Mouse (Mus musculus): ENCODE measurements around the gene Olfr429.

DNA sequence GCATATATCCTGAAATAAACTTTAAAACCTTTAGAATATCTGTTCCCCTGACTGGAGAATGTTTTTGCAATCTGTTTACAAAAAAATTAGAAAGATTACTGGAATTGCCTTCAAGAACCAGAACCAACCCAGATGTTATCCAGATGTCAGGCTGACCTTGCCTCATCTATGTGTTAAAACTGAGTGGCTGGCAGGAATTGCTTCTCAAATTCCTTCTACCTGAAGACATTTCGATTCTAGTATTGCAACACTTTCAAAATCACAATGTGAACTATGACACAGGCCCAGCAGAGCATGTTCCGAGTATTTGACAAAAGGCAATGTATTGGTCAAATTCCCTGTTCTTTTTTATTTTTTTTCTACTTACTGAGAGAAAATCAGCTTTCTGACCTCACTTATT, 39.7 kb upstream of the Olfr429 start:
- TF ChIP-seq CTCF (IDR thresholded peaks at IDR 0.05; ENCODE audit: control insufficient read depth, insufficient read depth, insufficient replicate concordance, low read depth, low read length) (no peak), POLR2A (IDR thresholded peaks at IDR 0.05; ENCODE audit: control insufficient read depth, low read depth, low read length) (no peak)

Data from testis, adult 2 months (tissue).